Mouse (Mus musculus): Measurements from ENCODE around the gene Cyb5d2. TPM values are rescaled to one million over a fixed set of nuclear protein-coding genes. Genes with fewer than 3 reads are reported as not detected.
"Not testable (repeated sequence)": the region's sequence is repeated elsewhere in the genome, so short reads cannot be mapped to it uniquely, and the experiment has no call there.

The Cyb5d2 gene
- polyA plus RNA-seq, 1 experiment from 2014 or later: 6.7 TPM

DNA sequence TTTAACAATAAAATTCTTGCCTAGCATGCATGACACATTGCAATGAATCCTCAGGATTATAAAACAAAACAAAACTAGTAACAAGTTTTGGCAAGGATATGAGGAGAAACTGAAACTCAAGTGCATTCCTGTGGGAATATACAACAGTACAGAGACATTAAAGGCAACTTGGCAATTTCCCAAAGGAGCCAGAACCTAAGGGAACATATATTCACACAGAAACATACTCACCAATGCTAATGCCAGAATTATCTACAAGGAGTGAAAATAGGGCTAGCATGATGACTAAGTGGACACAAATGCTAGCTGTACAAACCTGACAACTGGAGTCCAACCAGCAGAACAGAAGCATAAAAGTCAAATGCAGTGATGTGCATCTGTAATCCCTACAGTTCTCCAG, 3.9 kb downstream of the Cyb5d2 start:
- Histone ChIP-seq H3K27me3 (ENCODE audit: insufficient read depth, low read length) (no peaks in the 10 kb centered on the region), H3K36me3 (ENCODE audit: insufficient read depth, low read length) (no peaks in the 10 kb centered on the region), H3K27ac (ENCODE audit: low read length) (no peak overlapping the region), H3K4me2 (replicated peaks; ENCODE audit: low read depth, low read length) (no peak overlapping the region), H3K4me1 (ENCODE audit: insufficient read depth, low read length) (peaks cover 6% of the 10 kb centered on the region; the same call in 1 of the 2 replicates), H3K4me3 (ENCODE audit: low read length) (no peak overlapping the region), H3K9me3 (ENCODE audit: low read length) (no peaks in the 10 kb centered on the region), H3K9ac (replicated peaks; ENCODE audit: low read length) (no peak overlapping the region)
- no peak for ATAC-seq (ENCODE audit: low FRiP score, low TSS enrichment)

GRCm38 (mm10) chr11:72782503-72782902, 13.4 kb downstream of the Cyb5d2 start:
- WGBS: 84% methylated on average over 3 of the region's 3 CpGs
- H3K36me3 ChIP-seq (ENCODE audit: insufficient read depth, low read length): no peaks in the 10 kb centered on the region
- no peak overlapping the region for H3K4me3 ChIP-seq (ENCODE audit: low read length)
- no peak for ATAC-seq (ENCODE audit: low FRiP score, low TSS enrichment)
- no peak overlapping the region for H3K9ac ChIP-seq (replicated peaks; ENCODE audit: low read length)
- no peak overlapping the region for H3K27ac ChIP-seq (ENCODE audit: low read length)
- no peak overlapping the region for H3K4me2 ChIP-seq (replicated peaks; ENCODE audit: low read depth, low read length)
- H3K27me3 ChIP-seq (ENCODE audit: insufficient read depth, low read length): no peaks in the 10 kb centered on the region
- no peaks in the 10 kb centered on the region for H3K9me3 ChIP-seq (ENCODE audit: low read length)
- no peaks in the 10 kb centered on the region for H3K4me1 ChIP-seq (ENCODE audit: insufficient read depth, low read length)

GRCm38 (mm10) chr11:72782103-72782502, 13.8 kb downstream of the Cyb5d2 start:
- H3K36me3 ChIP-seq (ENCODE audit: insufficient read depth, low read length): no peaks in the 10 kb centered on the region
- H3K27me3 ChIP-seq (ENCODE audit: insufficient read depth, low read length): no peaks in the 10 kb centered on the region
- ATAC-seq (ENCODE audit: low FRiP score, low TSS enrichment): no peak
- no peak overlapping the region for H3K9ac ChIP-seq (replicated peaks; ENCODE audit: low read length)
- H3K4me2 ChIP-seq (replicated peaks; ENCODE audit: low read depth, low read length): no peak overlapping the region
- H3K9me3 ChIP-seq (ENCODE audit: low read length): no peaks in the 10 kb centered on the region
- no peaks in the 10 kb centered on the region for H3K4me1 ChIP-seq (ENCODE audit: insufficient read depth, low read length)
- no peak overlapping the region for H3K27ac ChIP-seq (ENCODE audit: low read length)
- WGBS: 79% methylated on average over 2 of the region's 2 CpGs
- no peak overlapping the region for H3K4me3 ChIP-seq (ENCODE audit: low read length)

DNA sequence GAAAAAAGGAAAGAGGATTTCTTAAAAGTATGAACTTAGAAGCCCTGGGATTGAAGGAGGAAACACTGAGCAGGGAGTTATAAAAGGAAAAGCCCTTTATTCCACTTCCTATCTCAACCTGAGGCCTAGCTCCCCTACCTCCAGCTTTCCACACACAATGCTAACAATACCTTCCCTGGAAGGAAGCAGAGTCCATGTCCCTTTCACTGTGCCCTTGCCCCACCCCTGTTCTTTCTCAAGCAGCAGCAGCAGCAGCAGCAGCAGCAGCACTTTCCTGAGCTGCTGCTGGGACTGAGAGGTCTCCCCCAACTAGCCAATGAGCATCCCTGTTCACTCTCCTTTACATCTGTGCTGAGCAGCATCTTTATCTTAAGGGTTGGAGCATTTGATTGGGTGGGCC, 17.0 kb downstream of the Cyb5d2 start:
- H3K4me2 ChIP-seq (replicated peaks; ENCODE audit: low read depth, low read length): no peak overlapping the region
- no peak overlapping the region for H3K9ac ChIP-seq (replicated peaks; ENCODE audit: low read length)
- H3K27me3 ChIP-seq (ENCODE audit: insufficient read depth, low read length): no peaks in the 10 kb centered on the region
- ATAC-seq (ENCODE audit: low FRiP score, low TSS enrichment): no peak
- H3K4me1 ChIP-seq (ENCODE audit: insufficient read depth, low read length): no peaks in the 10 kb centered on the region
- H3K9me3 ChIP-seq (ENCODE audit: low read length): no peaks in the 10 kb centered on the region
- H3K27ac ChIP-seq (ENCODE audit: low read length): no peak overlapping the region
- H3K4me3 ChIP-seq (ENCODE audit: low read length): no peak overlapping the region
- no peaks in the 10 kb centered on the region for H3K36me3 ChIP-seq (ENCODE audit: insufficient read depth, low read length)

DNA sequence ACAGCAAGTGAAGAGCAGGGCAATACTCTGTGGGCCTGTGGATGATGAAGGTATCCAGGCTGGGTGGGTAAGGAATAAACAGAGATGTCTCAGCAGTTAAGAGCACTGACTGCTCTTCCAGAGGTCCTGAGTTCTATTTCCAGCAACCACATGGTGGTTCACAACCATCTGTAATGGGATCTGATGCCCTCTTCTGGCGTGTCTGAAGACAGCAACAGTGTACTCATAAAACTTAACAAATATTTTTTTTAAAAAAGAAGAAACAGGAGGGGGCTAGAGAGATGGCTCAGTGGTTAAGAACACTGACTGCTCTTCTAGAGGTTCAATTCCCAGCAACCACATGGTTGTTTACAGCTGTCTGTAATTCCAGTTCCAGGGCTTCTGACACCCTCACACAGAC, 23.3 kb downstream of the Cyb5d2 start:
- not testable (repeated sequence) for H3K27me3 ChIP-seq (ENCODE audit: insufficient read depth, low read length); H3K4me2 ChIP-seq (replicated peaks; ENCODE audit: low read depth, low read length); H3K9me3 ChIP-seq (ENCODE audit: low read length); H3K4me3 ChIP-seq (ENCODE audit: low read length); ATAC-seq (ENCODE audit: low FRiP score, low TSS enrichment); H3K9ac ChIP-seq (replicated peaks; ENCODE audit: low read length); H3K27ac ChIP-seq (ENCODE audit: low read length); H3K4me1 ChIP-seq (ENCODE audit: insufficient read depth, low read length)
- 29% methylated on average over 1 of the region's 1 CpGs for WGBS
- peaks cover 14% of the 10 kb centered on the region for H3K36me3 ChIP-seq (ENCODE audit: insufficient read depth, low read length)

DNA sequence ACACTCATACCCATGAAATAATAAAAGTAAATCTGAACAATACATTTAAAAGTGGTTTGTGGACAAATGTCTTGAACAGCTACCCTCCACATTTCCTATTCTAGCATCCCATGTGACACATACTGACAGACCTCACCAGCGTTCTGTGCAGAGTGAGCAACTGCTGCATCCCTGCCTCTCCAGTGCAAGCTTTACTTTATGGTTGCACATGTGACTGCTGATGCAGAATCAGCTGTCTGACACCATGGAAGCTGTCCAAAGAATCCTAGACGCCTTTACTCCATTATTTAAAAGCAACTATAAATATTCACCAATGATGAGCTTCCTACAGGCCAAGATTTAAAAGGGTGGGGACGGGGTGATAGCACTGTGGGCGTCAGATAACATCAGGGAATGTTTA, 24.5 kb downstream of the Cyb5d2 start:
- Histone ChIP-seq H3K36me3 (ENCODE audit: insufficient read depth, low read length) (peaks cover 20% of the 10 kb centered on the region), H3K4me3 (ENCODE audit: low read length) (no peak overlapping the region), H3K27ac (ENCODE audit: low read length) (no peak overlapping the region), H3K9ac (replicated peaks; ENCODE audit: low read length) (no peak overlapping the region), H3K9me3 (ENCODE audit: low read length) (no peaks in the 10 kb centered on the region), H3K4me2 (replicated peaks; ENCODE audit: low read depth, low read length) (no peak overlapping the region), H3K4me1 (ENCODE audit: insufficient read depth, low read length) (no peaks in the 10 kb centered on the region), H3K27me3 (ENCODE audit: insufficient read depth, low read length) (no peaks in the 10 kb centered on the region)
- ATAC-seq (ENCODE audit: low FRiP score, low TSS enrichment): no peak
- 60% methylated on average over 4 of the region's 4 CpGs for WGBS

GRCm38 (mm10) chr11:72770816-72771215, 25.1 kb downstream of the Cyb5d2 start:
- Histone ChIP-seq H3K9ac (replicated peaks; ENCODE audit: low read length) (no peak overlapping the region), H3K9me3 (ENCODE audit: low read length) (no peaks in the 10 kb centered on the region), H3K4me2 (replicated peaks; ENCODE audit: low read depth, low read length) (no peak overlapping the region), H3K27me3 (ENCODE audit: insufficient read depth, low read length) (no peaks in the 10 kb centered on the region), H3K4me3 (ENCODE audit: low read length) (no peak overlapping the region), H3K4me1 (ENCODE audit: insufficient read depth, low read length) (no peaks in the 10 kb centered on the region), H3K36me3 (ENCODE audit: insufficient read depth, low read length) (peaks cover 20% of the 10 kb centered on the region), H3K27ac (ENCODE audit: low read length) (no peak overlapping the region)
- 83% methylated on average over 5 of the region's 5 CpGs for WGBS
- no peak for ATAC-seq (ENCODE audit: low FRiP score, low TSS enrichment)

DNA sequence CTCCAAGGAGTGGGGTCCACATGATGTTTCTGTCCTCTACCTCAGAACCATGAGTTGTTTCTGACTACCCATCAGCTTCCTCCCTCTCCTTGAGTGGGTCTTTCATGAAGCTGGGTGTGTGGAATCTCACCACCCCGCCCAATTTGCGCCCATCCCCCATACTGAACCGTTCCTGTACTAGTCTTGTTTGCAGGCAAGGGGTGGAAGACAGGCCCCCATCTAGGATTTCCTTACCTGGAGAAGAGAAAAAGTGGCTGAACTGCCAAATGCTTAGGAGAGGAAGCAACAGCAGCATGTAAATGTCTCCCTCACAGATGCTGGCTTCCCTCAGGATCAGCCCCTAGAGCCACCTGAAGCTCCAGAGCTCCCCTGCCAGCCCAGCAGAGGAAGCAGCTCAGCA, 25.6 kb downstream of the Cyb5d2 start:
- 95% methylated on average over 3 of the region's 3 CpGs for WGBS
- ATAC-seq (ENCODE audit: low FRiP score, low TSS enrichment): no peak
- H3K27me3 ChIP-seq (ENCODE audit: insufficient read depth, low read length): no peaks in the 10 kb centered on the region
- no peaks in the 10 kb centered on the region for H3K4me1 ChIP-seq (ENCODE audit: insufficient read depth, low read length)
- no peak overlapping the region for H3K9ac ChIP-seq (replicated peaks; ENCODE audit: low read length)
- no peak overlapping the region for H3K4me3 ChIP-seq (ENCODE audit: low read length)
- no peak overlapping the region for H3K4me2 ChIP-seq (replicated peaks; ENCODE audit: low read depth, low read length)
- no peaks in the 10 kb centered on the region for H3K9me3 ChIP-seq (ENCODE audit: low read length)
- peaks cover 20% of the 10 kb centered on the region for H3K36me3 ChIP-seq (ENCODE audit: insufficient read depth, low read length)
- no peak overlapping the region for H3K27ac ChIP-seq (ENCODE audit: low read length)

- Histone ChIP-seq H3K9ac (replicated peaks; ENCODE audit: low read length) (no peak overlapping the region), H3K27ac (ENCODE audit: low read length) (no peak overlapping the region), H3K36me3 (ENCODE audit: insufficient read depth, low read length) (peaks cover 28% of the 10 kb centered on the region), H3K4me1 (ENCODE audit: insufficient read depth, low read length) (no peaks in the 10 kb centered on the region), H3K9me3 (ENCODE audit: low read length) (no peaks in the 10 kb centered on the region), H3K27me3 (ENCODE audit: insufficient read depth, low read length) (no peaks in the 10 kb centered on the region), H3K4me3 (ENCODE audit: low read length) (no peak overlapping the region), H3K4me2 (replicated peaks; ENCODE audit: low read depth, low read length) (no peak overlapping the region)
- WGBS: 83% methylated on average over 3 of the region's 3 CpGs
- ATAC-seq (ENCODE audit: low FRiP score, low TSS enrichment): no peak
Measured at GRCm38 (mm10) chr11:72769061-72769460, 26.9 kb downstream of the Cyb5d2 start.

DNA sequence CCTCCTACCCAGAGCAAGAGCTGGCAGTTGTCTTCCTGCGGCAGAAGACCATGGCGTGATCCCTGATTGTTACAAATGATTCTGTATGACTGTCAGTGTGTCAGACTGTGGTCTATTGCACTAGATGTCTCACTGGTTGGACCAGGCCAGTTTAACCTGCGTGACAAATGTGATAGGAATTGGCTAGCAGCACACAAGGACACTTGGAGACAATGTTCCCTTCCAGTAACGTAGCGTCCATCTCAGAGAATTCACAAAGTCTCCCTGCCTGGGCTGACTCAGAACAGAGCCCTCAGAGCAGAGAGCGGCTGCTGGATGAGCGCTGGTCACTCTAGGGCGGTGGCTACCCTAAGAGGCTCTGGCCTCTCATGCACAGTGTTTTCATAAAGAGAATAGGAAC, 28.2 kb downstream of the Cyb5d2 start:
- peaks cover 39% of the 10 kb centered on the region for H3K36me3 ChIP-seq (ENCODE audit: insufficient read depth, low read length)
- peak overlapping the region; percentile 34; the same call in 1 of the 2 replicates for H3K27ac ChIP-seq (ENCODE audit: low read length)
- H3K27me3 ChIP-seq (ENCODE audit: insufficient read depth, low read length): no peaks in the 10 kb centered on the region
- WGBS: 85% methylated on average over 8 of the region's 8 CpGs
- no peaks in the 10 kb centered on the region for H3K9me3 ChIP-seq (ENCODE audit: low read length)
- H3K4me2 ChIP-seq (replicated peaks; ENCODE audit: low read depth, low read length): no peak overlapping the region
- no peak overlapping the region for H3K4me3 ChIP-seq (ENCODE audit: low read length)
- H3K4me1 ChIP-seq (ENCODE audit: insufficient read depth, low read length): no peaks in the 10 kb centered on the region
- ATAC-seq (ENCODE audit: low FRiP score, low TSS enrichment): no peak
- H3K9ac ChIP-seq (replicated peaks; ENCODE audit: low read length): no peak overlapping the region

- H3K36me3 ChIP-seq (ENCODE audit: insufficient read depth, low read length): peaks cover 62% of the 10 kb centered on the region
- WGBS: 85% methylated on average over 4 of the region's 4 CpGs
Measured at GRCm38 (mm10) chr11:72764270-72764669, 31.7 kb downstream of the Cyb5d2 start.

More at GRCm38 (mm10) chr11:72764270-72764669, 31.7 kb downstream of the Cyb5d2 start:
- Histone ChIP-seq H3K27me3 (ENCODE audit: insufficient read depth, low read length) (no peaks in the 10 kb centered on the region), H3K9me3 (ENCODE audit: low read length) (no peaks in the 10 kb centered on the region), H3K4me2 (replicated peaks; ENCODE audit: low read depth, low read length) (no peak overlapping the region), H3K4me3 (ENCODE audit: low read length) (no peak overlapping the region), H3K9ac (replicated peaks; ENCODE audit: low read length) (no peak overlapping the region), H3K27ac (ENCODE audit: low read length) (no peak overlapping the region), H3K4me1 (ENCODE audit: insufficient read depth, low read length) (no peaks in the 10 kb centered on the region)
- no peak for ATAC-seq (ENCODE audit: low FRiP score, low TSS enrichment)

Measured in kidney, embryonic 16.5 days (tissue).